Mouse (Mus musculus) myocyte (in vitro differentiated cells): ENCODE data around the gene Tspan18. TPM values are rescaled to one million over a fixed set of nuclear protein-coding genes. Genes with fewer than 3 reads are reported as not detected.

Experiments used
- H3K27me3 ChIP-seq: one replicate; pipeline ENCODE4 v1.6.1; 2011; ENCODE audit not compliant: control insufficient read depth, insufficient read depth, insufficient read length
- H3K36me3 ChIP-seq: one replicate; pipeline ENCODE4 v1.6.1; 2011; ENCODE audit not compliant: control insufficient read depth, insufficient read depth
- H3K4me2 ChIP-seq: one replicate; pipeline ENCODE4 v1.6.1; 2011; ENCODE audit warnings: low read depth, control low read depth
- H3K4me3 ChIP-seq: one replicate; pipeline ENCODE4 v1.5.1; 2011; ENCODE audit warnings: mild to moderate bottlenecking, control low read depth, moderate library complexity
- H3K79me2 ChIP-seq: one replicate; pipeline ENCODE4 v1.6.1; 2011; ENCODE audit not compliant: control insufficient read depth, insufficient read depth
- H3ac ChIP-seq: one replicate; pipeline ENCODE4 v1.6.1; 2011; ENCODE audit not compliant: control insufficient read depth, insufficient read length
- CEBPB ChIP-seq: IDR thresholded peaks from 2 replicates; pipeline ENCODE4 v1.6.1; 2011; ENCODE audit warnings: mild to moderate bottlenecking, moderate library complexity; ENCODE audit not compliant: poor library complexity, insufficient read depth, severe bottlenecking
- E2F4 ChIP-seq: IDR thresholded peaks from one replicate; pipeline ENCODE4 v1.6.1; 2011; ENCODE audit warnings: mild to moderate bottlenecking, control low read depth, moderate library complexity; ENCODE audit not compliant: insufficient read depth
- MAX ChIP-seq: IDR thresholded peaks from one replicate; pipeline ENCODE4 v1.6.1; 2011; ENCODE audit warnings: low read depth, mild to moderate bottlenecking, control low read depth
- MYOD1 ChIP-seq, 3 experiments: IDR thresholded peaks; one replicate each; pipeline ENCODE4 v1.6.1; 2011; ENCODE audit warnings: control low read depth in 2 of 3, low read depth in 2 of 3, mild to moderate bottlenecking in 2 of 3, moderate library complexity in 1 of 3; ENCODE audit not compliant: insufficient read length in 2 of 3, control insufficient read depth in 1 of 3
- MYOG ChIP-seq, 3 experiments: IDR thresholded peaks; one replicate each; pipeline ENCODE4 v1.6.1; 2011; ENCODE audit warnings: control low read depth in 2 of 3, low read depth in 2 of 3, mild to moderate bottlenecking in 2 of 3; ENCODE audit not compliant: insufficient read length in 2 of 3, control insufficient read depth in 1 of 3, insufficient read depth in 1 of 3
- POLR2A ChIP-seq: IDR thresholded peaks from one replicate; pipeline ENCODE4 v1.6.1; 2011; ENCODE audit warnings: low read depth, mild to moderate bottlenecking, control low read depth, moderate library complexity; ENCODE audit not compliant: insufficient read length
- POLR2AphosphoS2 ChIP-seq: IDR thresholded peaks from one replicate; pipeline ENCODE4 v1.6.1; 2011; ENCODE audit warnings: low read depth, control low read depth; ENCODE audit not compliant: insufficient read length
- REST ChIP-seq: IDR thresholded peaks from one replicate; pipeline ENCODE4 v1.6.1; 2011; ENCODE audit warnings: mild to moderate bottlenecking, control low read depth, moderate library complexity; ENCODE audit not compliant: insufficient read depth, insufficient read length
- SRF ChIP-seq: IDR thresholded peaks from one replicate; pipeline ENCODE4 v1.6.1; 2011; ENCODE audit warnings: low read depth; ENCODE audit not compliant: control insufficient read depth, insufficient read length
- TCF12 ChIP-seq: IDR thresholded peaks from one replicate; pipeline ENCODE4 v1.6.1; 2011; ENCODE audit warnings: mild to moderate bottlenecking, control low read depth; ENCODE audit not compliant: poor library complexity, insufficient read depth, severe bottlenecking
- TCF3 ChIP-seq: IDR thresholded peaks from one replicate; pipeline ENCODE4 v1.6.1; 2011; ENCODE audit warnings: low read depth, control low read depth; ENCODE audit not compliant: insufficient read length
- USF1 ChIP-seq: IDR thresholded peaks from one replicate; pipeline ENCODE4 v1.6.1; 2011; ENCODE audit warnings: low read depth, mild to moderate bottlenecking, control low read depth, moderate library complexity
- polyA plus RNA-seq: library from polyadenylated mRNA; unstranded; fragments of >200 nt; fragmentation: generic; extraction: Trizol; gene quantifications from one replicate; pipeline ENCODE4 v1.2.1, GENCODE M21; 2012; ENCODE audit warnings: missing spikeins

The Tspan18 gene
- polyA plus RNA-seq, 1 experiment = 0.02 TPM

- Histone ChIP-seq H3K27me3 (peaks cover 51% of the 10 kb centered on the region), H3K79me2 (no peaks in the 10 kb centered on the region), H3ac (no peak overlapping the region), H3K4me2 (no peak overlapping the region), H3K36me3 (no peaks in the 10 kb centered on the region), H3K4me3 (no peak overlapping the region)
- no peak for TF ChIP-seq TCF12
- TF ChIP-seq POLR2AphosphoS2 = no peak
- no peak for TF ChIP-seq USF1
- no peak for TF ChIP-seq REST
- TF ChIP-seq MYOD1 (IDR thresholded peaks at IDR 0.05; ENCODE audit: control insufficient read depth in 1 of 3, insufficient read length in 2 of 3, low read depth in 2 of 3) = no peak
- TF ChIP-seq POLR2A = no peak
- no peak for TF ChIP-seq SRF
Observed at GRCm38 (mm10) chr2:93242166-93242565, 92.1 kb downstream of the Tspan18 start.

- H3K4me3 ChIP-seq = no peak overlapping the region
- TF ChIP-seq USF1 = no peak
- peaks cover 34% of the 10 kb centered on the region for H3K27me3 ChIP-seq
- H3K36me3 ChIP-seq = no peaks in the 10 kb centered on the region
- no peak overlapping the region for H3K4me2 ChIP-seq
- no peak overlapping the region for H3ac ChIP-seq
- no peaks in the 10 kb centered on the region for H3K79me2 ChIP-seq
Observed at GRCm38 (mm10) chr2:93238864-93239263, 95.4 kb downstream of the Tspan18 start.

GRCm38 (mm10) chr2:93237055-93237454 lies 97.2 kb downstream of the Tspan18 start:
- H3ac ChIP-seq = no peak overlapping the region
- TF ChIP-seq E2F4 (no peak), REST (no peak), USF1 (no peak), TCF12 (no peak), MYOG (IDR thresholded peaks at IDR 0.05; ENCODE audit: control insufficient read depth in 1 of 3, insufficient read depth in 1 of 3, insufficient read length in 2 of 3, low read depth in 2 of 3) (no peak), MYOD1 (IDR thresholded peaks at IDR 0.05; ENCODE audit: control insufficient read depth in 1 of 3, insufficient read length in 2 of 3, low read depth in 2 of 3) (no peak), SRF (no peak), TCF3 (no peak), POLR2AphosphoS2 (no peak), POLR2A (no peak), MAX (no peak), CEBPB (no peak)
- no peak overlapping the region for H3K4me3 ChIP-seq
- H3K4me2 ChIP-seq = no peak overlapping the region
- H3K36me3 ChIP-seq = no peaks in the 10 kb centered on the region
- peaks cover 35% of the 10 kb centered on the region for H3K27me3 ChIP-seq
- H3K79me2 ChIP-seq = no peaks in the 10 kb centered on the region

DNA sequence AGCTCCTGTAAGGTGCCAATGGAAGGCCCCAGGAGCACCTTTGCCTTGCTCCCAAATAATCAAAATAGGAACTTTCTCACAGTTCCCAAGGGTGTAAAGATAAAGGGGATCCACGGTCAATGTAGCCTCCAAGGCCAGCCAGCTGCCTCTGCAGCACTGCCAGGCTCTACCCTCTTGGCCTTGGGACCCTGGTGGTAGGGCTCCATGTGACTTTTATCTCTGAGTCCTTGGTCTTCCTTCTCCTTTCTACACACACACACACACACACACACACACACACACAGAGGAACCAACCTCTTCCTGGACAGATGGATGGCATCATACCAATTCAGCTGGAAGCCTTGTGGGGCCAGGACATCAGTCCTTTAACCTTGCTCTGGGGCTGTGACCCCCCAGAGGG lies 102.2 kb downstream of the Tspan18 start:
- peaks cover 67% of the 10 kb centered on the region for H3K27me3 ChIP-seq
- TF ChIP-seq MAX (no peak), SRF (no peak)
- no peaks in the 10 kb centered on the region for H3K36me3 ChIP-seq
- H3K79me2 ChIP-seq = no peaks in the 10 kb centered on the region
- H3K4me3 ChIP-seq = no peak overlapping the region
- no peak overlapping the region for H3ac ChIP-seq
- no peak overlapping the region for H3K4me2 ChIP-seq

- Histone ChIP-seq H3ac (no peak overlapping the region), H3K4me2 (no peak overlapping the region), H3K4me3 (no peak overlapping the region), H3K27me3 (peaks cover 76% of the 10 kb centered on the region), H3K79me2 (no peaks in the 10 kb centered on the region), H3K36me3 (no peaks in the 10 kb centered on the region)
- TF ChIP-seq USF1 (no peak), MYOG (IDR thresholded peaks at IDR 0.05; ENCODE audit: control insufficient read depth in 1 of 3, insufficient read depth in 1 of 3, insufficient read length in 2 of 3, low read depth in 2 of 3) (no peak), MAX (no peak), REST (no peak), TCF3 (no peak), E2F4 (no peak), POLR2A (no peak), SRF (no peak), CEBPB (no peak), MYOD1 (IDR thresholded peaks at IDR 0.05; ENCODE audit: control insufficient read depth in 1 of 3, insufficient read length in 2 of 3, low read depth in 2 of 3) (no peak), POLR2AphosphoS2 (no peak), TCF12 (no peak)
Observed at GRCm38 (mm10) chr2:93228480-93228824, 105.9 kb downstream of the Tspan18 start.
